Mouse (Mus musculus) embryo, embryonic 10.5 days (tissue): ENCODE results near the gene Plekhm3.
"Not testable (repeated sequence)": the region's sequence is repeated elsewhere in the genome, so short reads cannot be mapped to it uniquely, and the experiment has no call there.

Experiments used
- DNase-seq: peaks from one replicate; pipeline ENCODE4 v3.0.0-alpha.2; 2015; ENCODE audit warnings: low spot score

Gene Plekhm3

GRCm38 (mm10) chr1:64956479-64956961, at the start of gene Plekhm3:
Plekhm3 (minus strand) TSS chr1:64956824.
- DNase-seq: peak; percentile 91

DNA sequence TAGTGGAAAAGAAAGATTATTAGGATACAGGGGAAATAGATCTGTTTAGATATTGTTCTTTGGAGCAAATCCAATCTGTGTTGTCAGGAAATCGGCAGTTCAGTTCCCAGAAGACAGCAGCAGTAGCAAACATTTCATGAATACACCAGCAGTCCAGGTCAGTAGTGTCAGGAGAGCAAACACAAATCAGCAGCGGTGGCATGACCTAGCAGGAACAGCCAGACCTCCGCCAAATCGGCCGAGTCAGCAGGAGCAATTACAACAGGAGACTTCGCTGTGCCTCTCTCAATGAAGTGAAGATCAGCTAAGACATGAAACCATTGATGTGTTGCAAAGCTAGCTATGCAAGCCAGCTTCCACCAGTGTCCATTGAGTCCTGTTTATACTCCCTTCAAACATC, 49.0 kb upstream of the Plekhm3 start:
- DNase-seq: no peak

- DNase-seq: no peak
Observed at GRCm38 (mm10) chr1:65004526-65004925, 47.9 kb upstream of the Plekhm3 start.

GRCm38 (mm10) chr1:64993206-64993605, 36.6 kb upstream of the Plekhm3 start:
- no peak for DNase-seq

DNA sequence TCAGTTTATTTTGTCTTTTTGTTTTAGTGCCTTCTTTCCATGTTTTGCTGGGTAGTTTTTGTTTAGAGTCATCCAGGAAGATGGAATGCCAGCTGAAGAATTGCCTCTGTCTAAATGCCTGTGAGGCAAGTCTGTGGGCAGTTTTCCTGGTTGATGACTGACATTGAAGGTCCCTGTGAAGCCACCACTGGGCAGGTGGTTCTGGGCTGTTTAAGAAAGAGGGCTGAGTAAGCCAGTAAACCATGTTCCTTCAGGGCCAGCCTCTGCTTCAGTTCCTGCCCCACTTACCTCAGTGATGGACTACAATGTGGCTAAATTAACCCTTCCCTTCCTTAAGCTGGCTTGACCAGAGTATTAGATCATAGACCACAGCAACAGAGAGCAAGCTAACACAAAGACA, 31.6 kb upstream of the Plekhm3 start:
- DNase-seq: no peak

GRCm38 (mm10) chr1:64986120-64986519, 29.5 kb upstream of the Plekhm3 start:
- DNase-seq: peak; percentile 78

GRCm38 (mm10) chr1:64983247-64983646, 26.6 kb upstream of the Plekhm3 start:
- DNase-seq: no peak

- peak; percentile 50 for DNase-seq
Observed at GRCm38 (mm10) chr1:64978321-64978799, 21.7 kb upstream of the Plekhm3 start.

DNA sequence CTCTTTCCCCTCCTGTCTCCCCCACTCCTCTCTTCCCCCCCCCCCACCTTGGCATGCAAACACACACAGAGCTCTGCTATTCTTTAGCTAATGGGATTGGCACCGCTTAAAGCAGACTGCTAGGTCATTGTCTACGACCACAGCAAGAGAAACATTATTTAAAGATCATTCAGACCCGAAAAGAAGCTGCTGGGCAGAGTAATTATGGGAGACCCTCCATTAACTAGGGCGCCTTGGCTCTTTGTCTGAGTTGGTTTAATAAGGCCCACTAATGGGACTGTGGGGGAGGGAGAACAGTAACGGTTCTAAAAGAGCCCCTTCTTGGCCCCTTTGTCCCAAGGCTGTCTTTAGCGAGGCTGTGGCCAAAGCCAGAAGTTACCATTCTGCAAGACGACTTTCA, 18.7 kb upstream of the Plekhm3 start:
- peak; percentile 56 for DNase-seq

DNA sequence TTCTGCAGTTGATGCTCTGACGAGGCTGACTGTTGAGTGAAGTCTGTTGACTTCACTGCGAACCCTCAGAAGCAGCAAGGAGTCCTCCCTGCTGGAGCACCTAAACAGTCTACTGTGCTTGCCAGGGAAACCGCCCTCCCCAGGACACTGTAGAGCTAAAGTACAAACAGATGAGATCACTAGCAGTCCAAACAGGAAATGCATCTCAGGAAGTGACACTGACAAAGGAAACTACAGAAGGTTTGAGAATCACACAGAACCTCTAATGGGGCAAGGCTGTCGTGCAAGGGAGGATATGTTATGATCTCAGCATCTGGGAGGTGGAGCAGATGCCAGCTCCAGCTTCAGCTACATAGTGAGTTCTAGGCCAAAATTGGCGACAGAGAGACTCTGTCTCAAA, 14.1 kb upstream of the Plekhm3 start:
- DNase-seq: no peak

DNA sequence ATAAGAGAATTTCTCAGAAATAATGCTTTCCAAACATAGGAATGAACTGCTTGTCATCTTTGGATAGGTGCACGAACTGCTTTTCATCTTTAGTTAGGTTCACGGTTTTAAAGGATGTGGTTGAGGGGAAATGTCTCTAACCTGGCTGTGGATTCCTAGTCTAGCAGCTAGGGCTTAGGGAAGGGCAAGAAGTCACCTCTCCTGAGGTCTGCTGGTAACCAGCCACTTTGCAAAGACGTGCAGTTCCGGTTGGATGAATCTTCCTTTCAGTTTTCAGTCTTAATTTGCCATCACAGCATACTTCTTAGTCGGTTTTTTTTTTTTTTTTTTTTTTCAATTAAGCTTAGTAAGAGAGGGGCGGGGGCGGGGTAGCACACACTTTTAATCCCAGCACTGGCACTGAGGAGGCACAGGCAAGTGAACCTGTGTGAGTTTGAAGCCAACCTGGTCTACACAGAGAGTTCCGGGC, 431 bp upstream of the Plekhm3 start:
- no peak for DNase-seq

DNA sequence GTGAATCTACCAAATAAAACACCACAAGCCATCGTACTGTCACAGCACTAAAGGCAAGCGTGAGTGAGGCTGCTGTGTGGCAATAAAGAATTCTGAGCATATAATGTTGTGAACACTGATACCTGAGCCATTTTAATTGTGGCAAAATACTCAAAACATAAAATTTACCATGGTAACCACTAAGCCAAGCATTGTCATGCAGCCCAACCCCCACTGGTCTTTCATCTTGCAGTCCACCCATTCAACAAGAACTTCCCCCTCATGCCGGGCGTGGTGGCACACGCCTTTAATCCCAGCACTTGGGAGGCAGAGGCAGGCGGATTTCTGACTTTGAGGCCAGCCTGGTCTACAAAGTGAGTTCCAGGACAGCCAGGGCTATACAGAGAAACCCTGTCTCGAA, 1.8 kb downstream of the Plekhm3 start:
- not testable (repeated sequence) for DNase-seq

GRCm38 (mm10) chr1:64950271-64950670, 6.4 kb downstream of the Plekhm3 start:
- DNase-seq: no peak

- no peak for DNase-seq
Observed at GRCm38 (mm10) chr1:64949377-64949776, 7.2 kb downstream of the Plekhm3 start.

GRCm38 (mm10) chr1:64946106-64946505, 10.5 kb downstream of the Plekhm3 start:
- no peak for DNase-seq

GRCm38 (mm10) chr1:64945214-64945785, 11.3 kb downstream of the Plekhm3 start:
- DNase-seq: no peak

DNA sequence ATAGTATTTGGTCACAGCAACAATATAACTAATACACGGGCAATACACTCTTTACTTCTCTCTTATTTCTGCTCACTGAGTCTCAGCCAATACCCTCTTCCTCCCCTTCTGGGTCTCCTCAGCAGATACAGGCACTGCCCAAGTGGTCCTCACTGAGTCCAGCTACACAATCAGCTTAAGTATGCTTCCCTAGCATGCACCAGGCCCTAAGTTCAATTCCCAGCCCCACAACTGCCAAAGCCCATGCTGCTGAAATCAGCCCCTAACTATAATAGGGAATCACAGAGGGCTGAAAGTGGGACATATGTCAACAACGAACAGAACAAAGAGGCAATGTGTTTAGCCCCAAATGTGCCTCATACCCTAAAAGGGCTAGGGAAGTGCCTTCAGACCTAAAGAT, 11.9 kb downstream of the Plekhm3 start:
- DNase-seq: no peak

- DNase-seq: no peak
Observed at GRCm38 (mm10) chr1:64942006-64942755, 14.4 kb downstream of the Plekhm3 start.

DNA sequence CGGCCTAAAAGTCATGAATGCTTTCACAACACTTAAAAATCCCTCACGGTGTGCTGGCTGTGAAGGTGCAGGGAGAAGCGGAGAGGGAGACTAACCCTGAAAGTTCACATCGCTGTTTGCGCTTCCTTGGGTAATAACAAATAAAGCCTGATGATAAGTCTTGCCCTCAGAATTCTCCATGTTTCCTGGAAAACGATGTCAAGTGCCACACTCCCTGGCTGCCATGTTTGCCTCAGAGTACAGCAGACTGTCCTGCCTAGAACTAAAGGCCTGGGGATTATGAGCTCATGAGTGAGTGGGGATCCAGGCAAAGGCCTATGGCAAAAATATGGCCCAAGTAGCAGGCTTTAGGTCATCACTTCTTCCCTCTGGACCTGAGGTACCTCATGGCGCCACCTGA, 17.7 kb downstream of the Plekhm3 start:
- DNase-seq: no peak

DNA sequence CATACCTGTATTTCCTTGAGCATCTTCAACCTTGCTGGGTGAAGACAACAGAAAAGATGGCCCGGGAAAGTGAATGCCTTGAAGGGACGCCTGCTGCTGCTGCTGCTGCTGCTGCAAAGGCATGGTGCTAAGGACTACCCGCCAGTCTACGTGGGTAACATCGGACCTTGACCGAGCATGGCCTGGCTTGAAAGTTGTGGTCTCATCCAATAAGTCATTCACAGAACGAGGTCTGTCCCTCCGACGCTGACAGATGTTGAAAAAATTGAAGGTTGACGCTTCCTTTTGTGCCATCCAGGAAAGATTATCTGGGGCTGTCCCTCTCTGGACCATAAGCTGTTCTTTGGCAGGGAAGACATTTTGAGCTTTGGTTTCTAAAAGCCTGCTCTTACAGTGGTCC, 18.9 kb downstream of the Plekhm3 start:
- DNase-seq: no peak

DNA sequence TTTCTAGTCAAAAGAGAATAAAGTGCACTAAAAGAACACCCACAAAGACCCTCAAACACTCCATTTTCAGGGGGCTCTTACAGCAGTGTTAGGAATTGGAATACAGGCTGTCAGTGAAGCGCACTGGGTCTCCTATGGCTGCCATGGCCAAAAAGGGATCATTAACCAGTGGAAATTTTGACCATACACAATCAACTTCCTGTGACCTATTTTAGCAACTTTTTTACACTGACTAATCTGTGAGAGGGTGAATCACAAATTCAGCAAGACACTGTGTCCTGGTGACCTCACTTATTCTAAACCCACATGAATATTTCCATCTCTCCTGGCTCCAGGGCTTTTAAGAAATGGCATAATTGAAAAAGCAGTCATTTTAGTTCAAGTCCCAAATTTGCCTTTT, 23.7 kb downstream of the Plekhm3 start:
- no peak for DNase-seq

- DNase-seq: no peak
Observed at GRCm38 (mm10) chr1:64930124-64930523, 26.5 kb downstream of the Plekhm3 start.

DNA sequence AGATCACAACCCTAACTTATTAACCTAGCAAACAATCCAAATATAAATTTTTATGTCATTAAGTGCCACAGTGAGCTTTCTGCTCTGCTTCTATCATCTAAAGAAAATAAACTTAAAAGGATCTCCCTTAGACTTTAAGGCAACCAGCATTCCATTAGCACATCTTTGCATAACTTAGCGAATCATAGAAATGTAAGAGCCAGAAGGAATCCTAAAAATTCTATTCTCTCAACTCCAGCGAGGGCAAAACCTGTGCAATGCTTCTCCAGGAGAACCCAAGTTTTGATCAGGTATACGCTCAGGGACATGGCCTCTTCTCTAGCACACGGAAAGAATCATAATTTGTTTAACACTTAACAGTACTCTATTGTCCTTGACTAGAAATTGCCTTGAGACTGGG, 27.0 kb downstream of the Plekhm3 start:
- DNase-seq: no peak
